Mouse (Mus musculus): ENCODE data around the gene Ambn. TPM values are rescaled to one million over a fixed set of nuclear protein-coding genes. Genes with fewer than 3 reads are reported as not detected.
"Not testable (repeated sequence)": the region's sequence is repeated elsewhere in the genome, so short reads cannot be mapped to it uniquely, and the experiment has no call there.

Gene Ambn
- polyA plus RNA-seq (2014; fragmentation: Nextera tagmentation; extraction: Ambion mirVana), result not detected in 2 replicates

GRCm38 (mm10) chr5:88455691-88456090, at the start of gene Ambn:
Gene Ambn (plus strand): TSS chr5:88455991.
- 91% methylated on average over 3 of the region's 3 CpGs for WGBS
- Histone ChIP-seq H3K27me3 (ENCODE audit: control insufficient read depth, insufficient read depth, low read length) (no peaks in the 10 kb centered on the region), H3K9ac (replicated peaks; ENCODE audit: low read depth, low read length) (no peak within 1 kb of the TSS), H3K36me3 (ENCODE audit: control insufficient read depth, insufficient read depth, low read length) (no peaks in the 10 kb centered on the region), H3K9me3 (ENCODE audit: control insufficient read depth, low read length) (no peaks in the 10 kb centered on the region), H3K4me1 (ENCODE audit: control insufficient read depth, insufficient read depth, low read length) (no peaks in the 10 kb centered on the region), H3K27ac (ENCODE audit: low read depth, low read length) (no peak within 1 kb of the TSS), H3K4me3 (ENCODE audit: low read depth, low read length) (no peak within 1 kb of the TSS), H3K4me2 (ENCODE audit: low read depth, low read length) (no peak within 1 kb of the TSS)
- ATAC-seq (ENCODE audit: low read depth), result no peak

GRCm38 (mm10) chr5:88420319-88421065, 35.3 kb upstream of the Ambn start:
- Histone ChIP-seq H3K4me2 (ENCODE audit: low read depth, low read length) (no peak overlapping the region), H3K4me1 (ENCODE audit: control insufficient read depth, insufficient read depth, low read length) (no peaks in the 10 kb centered on the region), H3K4me3 (ENCODE audit: low read depth, low read length) (no peak overlapping the region), H3K27ac (ENCODE audit: low read depth, low read length) (no peak overlapping the region), H3K36me3 (ENCODE audit: control insufficient read depth, insufficient read depth, low read length) (no peaks in the 10 kb centered on the region), H3K27me3 (ENCODE audit: control insufficient read depth, insufficient read depth, low read length) (no peaks in the 10 kb centered on the region), H3K9me3 (ENCODE audit: control insufficient read depth, low read length) (no peaks in the 10 kb centered on the region), H3K9ac (replicated peaks; ENCODE audit: low read depth, low read length) (no peak overlapping the region)
- WGBS, result 91% methylated on average over 8 of the region's 8 CpGs
- ATAC-seq (ENCODE audit: low read depth), result no peak

DNA sequence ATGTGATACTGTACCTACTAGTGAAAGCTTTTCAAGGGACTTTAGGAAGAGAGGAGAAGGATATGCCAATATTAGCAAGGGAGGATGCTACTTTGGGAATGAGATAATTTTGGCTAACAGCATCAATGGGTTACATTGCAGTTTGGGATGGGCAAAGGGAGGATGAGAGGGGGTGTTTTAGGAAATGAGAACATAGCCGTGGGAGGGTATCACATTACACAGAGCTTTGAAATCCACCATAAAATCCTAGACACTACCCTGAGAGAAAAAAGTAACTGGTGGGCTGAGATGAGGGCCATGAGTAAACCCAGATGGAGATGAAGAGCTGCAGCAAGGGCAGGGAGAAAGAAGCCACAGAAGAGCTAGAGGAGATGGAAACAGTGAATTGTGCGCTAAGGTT, 30.9 kb upstream of the Ambn start:
- H3K9me3 ChIP-seq (ENCODE audit: control insufficient read depth, low read length); H3K4me2 ChIP-seq (ENCODE audit: low read depth, low read length); H3K27me3 ChIP-seq (ENCODE audit: control insufficient read depth, insufficient read depth, low read length); H3K36me3 ChIP-seq (ENCODE audit: control insufficient read depth, insufficient read depth, low read length); H3K4me3 ChIP-seq (ENCODE audit: low read depth, low read length); H3K27ac ChIP-seq (ENCODE audit: low read depth, low read length); ATAC-seq (ENCODE audit: low read depth); H3K4me1 ChIP-seq (ENCODE audit: control insufficient read depth, insufficient read depth, low read length); H3K9ac ChIP-seq (replicated peaks; ENCODE audit: low read depth, low read length): not testable (repeated sequence)
- whole genome bisulfite sequencing, result 66% methylated on average over 2 of the region's 2 CpGs

GRCm38 (mm10) chr5:88426753-88427152, 29.0 kb upstream of the Ambn start:
- H3K4me3 ChIP-seq (ENCODE audit: low read depth, low read length), result no peak overlapping the region
- WGBS, result 79% methylated on average over 1 of the region's 1 CpGs
- no peaks in the 10 kb centered on the region for H3K36me3 ChIP-seq (ENCODE audit: control insufficient read depth, insufficient read depth, low read length)
- ATAC-seq (ENCODE audit: low read depth), result no peak
- no peaks in the 10 kb centered on the region for H3K4me1 ChIP-seq (ENCODE audit: control insufficient read depth, insufficient read depth, low read length)
- H3K9me3 ChIP-seq (ENCODE audit: control insufficient read depth, low read length), result no peaks in the 10 kb centered on the region
- H3K27me3 ChIP-seq (ENCODE audit: control insufficient read depth, insufficient read depth, low read length), result no peaks in the 10 kb centered on the region
- no peak overlapping the region for H3K4me2 ChIP-seq (ENCODE audit: low read depth, low read length)
- no peak overlapping the region for H3K27ac ChIP-seq (ENCODE audit: low read depth, low read length)
- H3K9ac ChIP-seq (replicated peaks; ENCODE audit: low read depth, low read length), result no peak overlapping the region

DNA sequence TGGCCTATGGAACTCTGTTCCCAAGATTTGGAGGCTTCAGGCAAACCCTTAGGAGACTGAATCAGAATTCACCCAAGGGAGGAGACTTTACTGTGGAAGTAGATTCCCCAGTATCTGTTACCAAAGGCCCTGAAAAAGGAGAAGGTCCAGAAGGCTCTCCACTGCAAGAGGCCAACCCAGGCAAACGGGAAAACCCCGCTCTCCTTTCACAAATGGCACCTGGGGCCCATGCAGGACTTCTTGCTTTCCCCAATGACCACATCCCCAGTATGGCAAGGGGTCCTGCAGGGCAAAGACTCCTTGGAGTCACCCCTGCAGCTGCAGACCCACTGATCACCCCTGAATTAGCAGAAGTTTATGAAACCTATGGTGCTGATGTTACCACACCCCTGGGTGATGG, 11.7 kb downstream of the Ambn start:
- Histone ChIP-seq H3K4me2 (ENCODE audit: low read depth, low read length) (no peak overlapping the region), H3K9ac (replicated peaks; ENCODE audit: low read depth, low read length) (no peak overlapping the region), H3K36me3 (ENCODE audit: control insufficient read depth, insufficient read depth, low read length) (no peaks in the 10 kb centered on the region), H3K9me3 (ENCODE audit: control insufficient read depth, low read length) (no peaks in the 10 kb centered on the region), H3K27me3 (ENCODE audit: control insufficient read depth, insufficient read depth, low read length) (no peaks in the 10 kb centered on the region), H3K4me1 (ENCODE audit: control insufficient read depth, insufficient read depth, low read length) (no peaks in the 10 kb centered on the region), H3K27ac (ENCODE audit: low read depth, low read length) (no peak overlapping the region), H3K4me3 (ENCODE audit: low read depth, low read length) (no peak overlapping the region)
- ATAC-seq (ENCODE audit: low read depth), result no peak
- 82% methylated on average over 2 of the region's 2 CpGs for WGBS

- no peak for ATAC-seq (ENCODE audit: low read depth)
- Histone ChIP-seq H3K36me3 (ENCODE audit: control insufficient read depth, insufficient read depth, low read length) (no peaks in the 10 kb centered on the region), H3K4me2 (ENCODE audit: low read depth, low read length) (no peak overlapping the region), H3K27me3 (ENCODE audit: control insufficient read depth, insufficient read depth, low read length) (no peaks in the 10 kb centered on the region), H3K4me3 (ENCODE audit: low read depth, low read length) (no peak overlapping the region), H3K9ac (replicated peaks; ENCODE audit: low read depth, low read length) (no peak overlapping the region), H3K4me1 (ENCODE audit: control insufficient read depth, insufficient read depth, low read length) (no peaks in the 10 kb centered on the region), H3K9me3 (ENCODE audit: control insufficient read depth, low read length) (no peaks in the 10 kb centered on the region), H3K27ac (ENCODE audit: low read depth, low read length) (no peak overlapping the region)
- 95% methylated on average over 4 of the region's 4 CpGs for WGBS
Observed at GRCm38 (mm10) chr5:88468807-88469704, 13.3 kb downstream of the Ambn start.

- Histone ChIP-seq H3K27me3 (ENCODE audit: control insufficient read depth, insufficient read depth, low read length) (no peaks in the 10 kb centered on the region), H3K4me1 (ENCODE audit: control insufficient read depth, insufficient read depth, low read length) (no peaks in the 10 kb centered on the region), H3K4me2 (ENCODE audit: low read depth, low read length) (no peak within 1 kb of the TSS), H3K9ac (replicated peaks; ENCODE audit: low read depth, low read length) (no peak within 1 kb of the TSS), H3K9me3 (ENCODE audit: control insufficient read depth, low read length) (no peaks in the 10 kb centered on the region; the same call in 1 of the 2 replicates), H3K27ac (ENCODE audit: low read depth, low read length) (no peak within 1 kb of the TSS), H3K4me3 (ENCODE audit: low read depth, low read length) (no peak within 1 kb of the TSS), H3K36me3 (ENCODE audit: control insufficient read depth, insufficient read depth, low read length) (no peaks in the 10 kb centered on the region)
- no peak for ATAC-seq (ENCODE audit: low read depth)
Observed at GRCm38 (mm10) chr5:88487675-88488074, 31.9 kb downstream of the Ambn start, which contains the start of gene Enam. Gene Enam (plus strand): TSS chr5:88487975.

DNA sequence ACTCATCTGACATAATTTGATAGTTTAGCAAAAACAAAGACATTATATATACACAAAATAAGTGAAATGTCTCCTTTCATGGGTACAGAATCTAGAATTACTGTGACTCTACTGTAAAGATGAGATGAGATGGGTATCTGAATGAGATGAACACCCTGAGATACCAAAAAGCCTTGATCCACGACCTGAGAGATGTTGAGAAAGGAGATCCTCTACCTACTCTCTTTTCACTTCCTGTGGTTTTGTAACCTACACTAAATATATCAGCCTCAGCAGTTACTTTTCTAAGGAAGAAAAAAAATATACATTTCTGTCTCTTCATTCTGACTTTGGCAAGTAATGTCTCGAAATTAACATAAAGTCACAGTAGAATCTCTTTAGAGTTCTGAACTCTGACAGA, 33.2 kb downstream of the Ambn start:
- no peak overlapping the region for H3K9ac ChIP-seq (replicated peaks; ENCODE audit: low read depth, low read length)

DNA sequence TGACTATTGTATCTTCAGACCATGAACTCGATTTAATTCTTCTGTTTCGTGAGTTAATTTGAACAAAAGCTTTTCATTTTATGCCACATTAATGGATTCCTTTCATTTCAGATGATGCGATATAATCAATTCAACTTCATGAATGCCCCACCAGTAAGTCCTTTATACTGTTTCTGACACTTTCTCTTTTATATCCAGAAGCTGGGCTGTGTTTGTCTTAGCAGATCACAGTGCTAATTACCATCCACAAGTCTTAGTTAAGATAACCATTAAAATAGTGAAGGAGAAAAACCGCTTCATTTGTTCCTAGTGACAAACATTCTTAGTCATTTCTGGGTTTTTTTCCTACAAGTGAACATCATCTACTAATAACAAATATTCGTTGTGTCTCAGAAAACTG, 35.3 kb downstream of the Ambn start:
- Histone ChIP-seq H3K27ac (ENCODE audit: low read depth, low read length) (no peak overlapping the region), H3K36me3 (ENCODE audit: control insufficient read depth, insufficient read depth, low read length) (no peaks in the 10 kb centered on the region), H3K27me3 (ENCODE audit: control insufficient read depth, insufficient read depth, low read length) (no peaks in the 10 kb centered on the region), H3K9me3 (ENCODE audit: control insufficient read depth, low read length) (no peaks in the 10 kb centered on the region), H3K4me3 (ENCODE audit: low read depth, low read length) (no peak overlapping the region), H3K4me2 (ENCODE audit: low read depth, low read length) (no peak overlapping the region), H3K4me1 (ENCODE audit: control insufficient read depth, insufficient read depth, low read length) (no peaks in the 10 kb centered on the region), H3K9ac (replicated peaks; ENCODE audit: low read depth, low read length) (no peak overlapping the region)
- no peak for ATAC-seq (ENCODE audit: low read depth)
- WGBS, result 66% methylated on average over 5 of the region's 5 CpGs

More for the DNA sequence above, 33.2 kb downstream of the Ambn start:
- no peak overlapping the region for H3K4me2 ChIP-seq (ENCODE audit: low read depth, low read length)
- no peaks in the 10 kb centered on the region; the same call in 1 of the 2 replicates for H3K9me3 ChIP-seq (ENCODE audit: control insufficient read depth, low read length)
- H3K36me3 ChIP-seq (ENCODE audit: control insufficient read depth, insufficient read depth, low read length), result no peaks in the 10 kb centered on the region
- no peak overlapping the region for H3K4me3 ChIP-seq (ENCODE audit: low read depth, low read length)
- no peak for ATAC-seq (ENCODE audit: low read depth)
- no peak overlapping the region for H3K27ac ChIP-seq (ENCODE audit: low read depth, low read length)
- WGBS, result 75% methylated on average over 2 of the region's 2 CpGs
- no peaks in the 10 kb centered on the region for H3K27me3 ChIP-seq (ENCODE audit: control insufficient read depth, insufficient read depth, low read length)
- no peaks in the 10 kb centered on the region for H3K4me1 ChIP-seq (ENCODE audit: control insufficient read depth, insufficient read depth, low read length)
